Mouse (Mus musculus) CH12.LX (cell line): Measurements from ENCODE around the gene Fam178b. TPM values are rescaled to one million over a fixed set of nuclear protein-coding genes. Genes with fewer than 3 reads are reported as not detected.
"Not testable (repeated sequence)": the region's sequence is repeated elsewhere in the genome, so short reads cannot be mapped to it uniquely, and the experiment has no call there.

Experiments
- DNase-seq: peaks from one replicate; pipeline ENCODE4 v3.0.0-alpha.2; 2013; ENCODE audit errors: extremely low read depth
- H3K27ac ChIP-seq: 2 replicates; pipeline ENCODE4 v1.5.1; 2012; ENCODE audit warnings: low read depth, mild to moderate bottlenecking, control low read depth, moderate library complexity; ENCODE audit not compliant: insufficient read depth
- H3K27me3 ChIP-seq: replicated peaks from 2 replicates; pipeline ENCODE3; 2012; ENCODE audit warnings: inconsistent platforms
- H3K36me3 ChIP-seq, 2 experiments: replicated peaks in 1 of 2; 2 replicates each; pipeline versions ENCODE3 to v1.6.1; 2012; ENCODE audit warnings: inconsistent platforms in 1 of 2, low read length in 1 of 2, mild to moderate bottlenecking in 1 of 2, mixed read lengths in 1 of 2, moderate library complexity in 1 of 2; ENCODE audit not compliant: control insufficient read depth in 1 of 2, insufficient read depth in 1 of 2
- H3K4me1 ChIP-seq, 2 experiments: 2 replicates each; pipeline ENCODE4 v1.6.1; 2012; ENCODE audit warnings: inconsistent platforms in 1 of 2, moderate library complexity in 1 of 2; ENCODE audit not compliant: insufficient read depth in 2 of 2, control insufficient read depth in 1 of 2
- H3K4me2 ChIP-seq: 2 replicates; pipeline ENCODE4 v1.6.1; 2012; ENCODE audit warnings: low read depth, mild to moderate bottlenecking, control low read depth; ENCODE audit not compliant: poor library complexity, insufficient read depth, severe bottlenecking
- H3K4me3 ChIP-seq, 3 experiments: fragments of 150-350 bp in 1 of 3; sonication (generic) in 1 of 3; replicated peaks in 1 of 3; 2 replicates each; pipeline versions ENCODE3 to v1.5.1; 2011 to 2012; ENCODE audit warnings: low read depth in 2 of 3, low read length in 2 of 3, mild to moderate bottlenecking in 2 of 3, moderate library complexity in 2 of 3, control low read depth in 1 of 3, improper control_type of control experiment in 1 of 3, inconsistent platforms in 1 of 3, mixed read lengths in 1 of 3; ENCODE audit not compliant: poor library complexity in 1 of 3
- H3K79me2 ChIP-seq: replicated peaks from 2 replicates; pipeline ENCODE4 v1.6.1; 2012; ENCODE audit warnings: mild to moderate bottlenecking, moderate library complexity; ENCODE audit not compliant: control insufficient read depth, poor library complexity, insufficient read depth, severe bottlenecking; ENCODE audit errors: extremely low read depth
- H3K9ac ChIP-seq: 2 replicates; pipeline ENCODE4 v1.6.1; 2012; ENCODE audit warnings: low read depth, mild to moderate bottlenecking, control low read depth, moderate library complexity; ENCODE audit not compliant: insufficient read depth
- H3K9me3 ChIP-seq: replicated peaks from 2 replicates; pipeline ENCODE3; 2012; ENCODE audit warnings: low read length, inconsistent platforms, mixed read lengths
- BHLHE40 ChIP-seq: IDR thresholded peaks from 2 replicates; pipeline ENCODE4 v1.6.1; 2011; ENCODE audit warnings: mild to moderate bottlenecking, low read depth, low read length, improper control_type of control experiment
- CHD2 ChIP-seq: IDR thresholded peaks from 2 replicates; pipeline ENCODE4 v1.6.1; 2011; ENCODE audit warnings: low read length, improper control_type of control experiment
- CTCF ChIP-seq, 2 experiments: IDR thresholded peaks in 1 of 2; conservative IDR thresholded peaks in 1 of 2; 2 replicates each; pipeline ENCODE4 v1.5.1; 2011 to 2012; ENCODE audit warnings: low read depth in 2 of 2, low read length in 2 of 2, improper control_type of control experiment in 1 of 2, inconsistent platforms in 1 of 2, mild to moderate bottlenecking in 1 of 2, moderate library complexity in 1 of 2
- E2F4 ChIP-seq: IDR thresholded peaks from 2 replicates; pipeline ENCODE4 v1.6.1; 2011; ENCODE audit warnings: low read depth, low read length, improper control_type of control experiment; ENCODE audit not compliant: insufficient replicate concordance
- ELF1 ChIP-seq: IDR thresholded peaks from 2 replicates; pipeline ENCODE4 v1.6.1; 2014; ENCODE audit warnings: low read depth, mild to moderate bottlenecking, inconsistent platforms, low read length, improper control_type of control experiment
- EP300 ChIP-seq: IDR thresholded peaks from 2 replicates; pipeline ENCODE4 v1.6.1; 2011; ENCODE audit warnings: low read length, improper control_type of control experiment
- ETS1 ChIP-seq: conservative IDR thresholded peaks from 2 replicates; pipeline ENCODE4 v1.6.1; 2012; ENCODE audit warnings: low read depth, mild to moderate bottlenecking, inconsistent platforms, low read length, improper control_type of control experiment, moderate library complexity
- GABPA ChIP-seq: IDR thresholded peaks from 2 replicates; pipeline ENCODE4 v1.6.1; 2012; ENCODE audit warnings: low read depth, low read length, improper control_type of control experiment, inconsistent platforms; ENCODE audit not compliant: insufficient replicate concordance
- HCFC1 ChIP-seq: IDR thresholded peaks from 2 replicates; pipeline ENCODE4 v1.6.1; 2012; ENCODE audit warnings: low read depth, mild to moderate bottlenecking, inconsistent platforms, low read length, improper control_type of control experiment
- IRF4 ChIP-seq: IDR thresholded peaks from 2 replicates; pipeline ENCODE4 v1.6.1; 2014; ENCODE audit warnings: low read depth, mild to moderate bottlenecking, inconsistent platforms, low read length, improper control_type of control experiment
- JUN ChIP-seq: IDR thresholded peaks from 2 replicates; pipeline ENCODE4 v1.6.1; 2011; ENCODE audit warnings: low read depth, mild to moderate bottlenecking, low read length, improper control_type of control experiment, moderate library complexity; ENCODE audit not compliant: insufficient read depth
- MAX ChIP-seq: IDR thresholded peaks from 2 replicates; pipeline ENCODE4 v1.6.1; 2011; ENCODE audit warnings: low read length, improper control_type of control experiment
- MEF2A ChIP-seq: IDR thresholded peaks from 2 replicates; pipeline ENCODE4 v1.6.1; 2014; ENCODE audit warnings: low read depth, mild to moderate bottlenecking, inconsistent platforms, low read length, improper control_type of control experiment, borderline replicate concordance
- NELFE ChIP-seq: IDR thresholded peaks from 2 replicates; pipeline ENCODE4 v1.6.1; 2011; ENCODE audit warnings: low read depth, low read length, improper control_type of control experiment
- NRF1 ChIP-seq: IDR thresholded peaks from 2 replicates; pipeline ENCODE4 v1.6.1; 2014; ENCODE audit warnings: low read depth, mild to moderate bottlenecking, inconsistent platforms, low read length, improper control_type of control experiment, moderate library complexity
- POLR2AphosphoS2 ChIP-seq: IDR thresholded peaks from 2 replicates; pipeline ENCODE4 v1.6.1; 2011; ENCODE audit warnings: low read depth, low read length, improper control_type of control experiment
- RAD21 ChIP-seq: IDR thresholded peaks from 2 replicates; pipeline ENCODE4 v1.6.1; 2011; ENCODE audit warnings: low read depth, mild to moderate bottlenecking, low read length, improper control_type of control experiment, moderate library complexity
- SMC3 ChIP-seq: IDR thresholded peaks from 2 replicates; pipeline ENCODE4 v1.6.1; 2011; ENCODE audit warnings: low read depth, low read length, improper control_type of control experiment
- TBP ChIP-seq: conservative IDR thresholded peaks from 2 replicates; pipeline ENCODE4 v1.6.1; 2011; ENCODE audit warnings: low read depth, low read length, improper control_type of control experiment
- UBTF ChIP-seq: IDR thresholded peaks from 2 replicates; pipeline ENCODE4 v1.6.1; 2012; ENCODE audit warnings: low read depth, mild to moderate bottlenecking, inconsistent platforms, low read length, improper control_type of control experiment, moderate library complexity
- USF1 ChIP-seq: IDR thresholded peaks from 2 replicates; pipeline ENCODE4 v1.6.1; 2014; ENCODE audit warnings: low read depth, mild to moderate bottlenecking, inconsistent platforms, low read length, improper control_type of control experiment
- ZKSCAN1 ChIP-seq: IDR thresholded peaks from 2 replicates; pipeline ENCODE4 v1.6.1; 2012; ENCODE audit warnings: low read depth, inconsistent platforms, low read length, improper control_type of control experiment, borderline replicate concordance
- ZMIZ1 ChIP-seq: IDR thresholded peaks from 2 replicates; pipeline ENCODE4 v1.6.1; 2012; ENCODE audit warnings: low read depth, mild to moderate bottlenecking, inconsistent platforms, low read length, improper control_type of control experiment
- dilution Hi-C: fragments of 300-500 bp; cut with MboI; formaldehyde crosslinking; loops from 2 replicates; pipeline ENCODE4 v1.14.3; 2020; ENCODE audit warnings: low sequenced_read_pairs; ENCODE audit not compliant: extremely low pct_unique_long_range_greater_than_20kb, extremely low pct_ligation_motif_present
- in situ Hi-C: fragments of 300-500 bp; cut with MboI; formaldehyde crosslinking; loops from 3 replicates; pipeline ENCODE4 v1.14.3; 2019; ENCODE audit warnings: low sequenced_read_pairs, low pct_ligation_motif_present, low pct_unique_long_range_greater_than_20kb, mixed read lengths
- polyA plus RNA-seq: library from polyadenylated mRNA; unstranded; fragments of >175 nt; gene quantifications from 2 replicates; pipeline ENCODE4 v1.2.1, GENCODE M21; 2012; ENCODE audit warnings: low read depth; ENCODE audit not compliant: insufficient read length
- total RNA-seq, 2 experiments: library from RNA; depleted of rRNA; stranded (reverse); fragments of 300-350 nt in 1 of 2; fragments of >200 nt in 1 of 2; gene quantifications; 2 replicates each; pipeline ENCODE4 v1.2.3; 2012 to 2014

Fam178b gene
- total and polyA plus RNA-seq, 3 experiments, result 0.50 TPM; not detected in 2

DNA sequence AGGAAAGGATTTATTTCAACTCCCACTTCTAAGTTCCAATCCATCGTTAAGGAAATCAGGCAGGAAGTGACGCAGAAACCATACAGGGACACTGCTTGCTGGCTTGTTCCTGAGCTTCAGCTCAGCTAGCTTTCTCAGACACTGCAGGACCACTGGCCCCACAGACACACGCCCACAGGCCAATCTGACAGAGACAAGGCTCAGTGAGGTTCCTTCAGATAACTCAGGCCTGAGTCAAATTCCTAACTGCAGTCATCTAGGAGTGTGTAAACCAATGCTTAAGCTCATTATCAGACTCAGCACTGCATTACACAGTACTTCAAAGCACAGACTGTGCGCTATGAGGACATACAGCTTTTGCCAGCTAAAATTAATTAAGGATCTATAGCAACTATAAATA lies 12.7 kb downstream of the Fam178b start:
- no peak overlapping the region for H3K27ac ChIP-seq
- in situ Hi-C loops (no loop called here), dilution Hi-C loops (no loop called here)
- no peak for DNase-seq
- no peak overlapping the region for H3K4me3 ChIP-seq
- H3K9ac ChIP-seq, result no peak overlapping the region
- no peaks in the 10 kb centered on the region for H3K9me3 ChIP-seq
- H3K79me2 ChIP-seq, result no peaks in the 10 kb centered on the region
- H3K27me3 ChIP-seq, result no peaks in the 10 kb centered on the region
- TF ChIP-seq MAX, result no peak
- TF ChIP-seq NELFE, result no peak
- TF ChIP-seq TBP, result no peak
- TF ChIP-seq IRF4, result no peak
- TF ChIP-seq ETS1, result no peak
- TF ChIP-seq SMC3, result no peak
- TF ChIP-seq ELF1, result no peak
- no peak for TF ChIP-seq EP300
- no peak for TF ChIP-seq USF1
- no peak for TF ChIP-seq MEF2A
- TF ChIP-seq BHLHE40, result no peak
- TF ChIP-seq RAD21, result no peak
- TF ChIP-seq UBTF, result no peak
- no peak for TF ChIP-seq HCFC1
- H3K4me2 ChIP-seq, result no peak overlapping the region
- peaks cover 10 to 14% of the 10 kb centered on the region in 2 experiments for H3K4me1 ChIP-seq
- H3K36me3 ChIP-seq, result no peaks in the 10 kb centered on the region

DNA sequence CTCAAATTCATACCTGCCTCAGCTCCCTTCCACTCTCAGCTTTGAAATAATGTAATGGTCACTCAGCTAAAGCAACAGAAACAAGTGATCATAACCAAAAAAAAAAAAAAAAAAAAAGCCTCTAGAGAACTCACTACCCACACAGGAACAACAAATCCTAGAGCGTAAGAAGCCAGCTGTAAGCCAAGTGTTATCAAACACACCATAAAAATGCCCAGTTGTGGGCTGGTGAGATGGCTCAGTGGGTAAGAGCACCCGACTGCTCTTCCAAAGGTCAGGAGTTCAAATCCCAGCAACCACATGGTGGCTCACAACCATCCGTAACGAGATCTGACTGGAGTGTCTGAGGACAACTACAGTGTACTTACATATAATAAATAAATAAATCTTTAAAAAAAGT lies 15.0 kb downstream of the Fam178b start:
- dilution Hi-C loops, DNase-seq: not testable (repeated sequence)

DNA sequence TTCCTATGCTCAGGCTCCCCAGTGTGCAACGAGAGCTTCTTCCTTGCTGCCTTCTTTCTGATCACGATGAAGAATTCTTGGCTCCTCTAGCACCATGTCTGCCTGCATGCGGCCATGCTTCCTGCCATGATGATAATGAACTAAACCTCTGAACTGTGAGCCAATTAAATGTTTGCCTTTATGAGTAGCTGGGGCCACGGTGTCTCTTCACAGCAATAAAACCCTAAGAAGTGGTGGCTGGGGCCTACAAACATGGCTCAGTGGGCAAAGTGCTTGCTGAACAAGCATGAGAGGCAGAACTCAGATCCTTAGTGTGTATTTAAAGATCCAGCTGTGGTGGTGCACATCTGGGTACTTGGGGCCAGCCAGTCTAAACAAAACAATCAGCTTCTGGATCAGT lies 17.0 kb downstream of the Fam178b start:
- Histone ChIP-seq H3K27ac (no peak overlapping the region), H3K9me3 (no peaks in the 10 kb centered on the region), H3K36me3 (no peaks in the 10 kb centered on the region), H3K79me2 (no peaks in the 10 kb centered on the region)
- dilution Hi-C loops, result no loop called here
- no peak for DNase-seq
- in situ Hi-C loops, result no loop called here
- TF ChIP-seq BHLHE40, result no peak
- TF ChIP-seq TBP, result no peak
- no peak for TF ChIP-seq JUN
- TF ChIP-seq CTCF (conservative IDR thresholded peaks at IDR 0.05 in 1 of 2, IDR thresholded peaks at IDR 0.05 in 1 of 2; ENCODE audit: low read depth in 2 of 2, low read length in 2 of 2), result no peak
- no peak for TF ChIP-seq NRF1
- TF ChIP-seq ZKSCAN1, result no peak
- TF ChIP-seq CHD2, result no peak
- no peak for TF ChIP-seq UBTF
- no peak for TF ChIP-seq E2F4
- no peak for TF ChIP-seq MEF2A
- TF ChIP-seq ZMIZ1, result no peak
- TF ChIP-seq GABPA, result no peak
- TF ChIP-seq POLR2AphosphoS2, result no peak
- no peak for TF ChIP-seq USF1
- TF ChIP-seq, all 38 proteins: peak for 0
- H3K4me2 ChIP-seq, result no peak overlapping the region
- H3K27me3 ChIP-seq, result no peaks in the 10 kb centered on the region
- H3K9ac ChIP-seq, result no peak overlapping the region
- no peak overlapping the region for H3K4me3 ChIP-seq
- peaks cover 11 to 19% of the 10 kb centered on the region in 2 experiments for H3K4me1 ChIP-seq

More for the DNA sequence above, 15.0 kb downstream of the Fam178b start:
- H3K27me3 ChIP-seq, H3K27ac ChIP-seq, H3K9ac ChIP-seq, H3K4me3 ChIP-seq, H3K79me2 ChIP-seq, H3K36me3 ChIP-seq, H3K4me2 ChIP-seq, H3K9me3 ChIP-seq, in situ Hi-C loops: not testable (repeated sequence)
- peaks cover 11 to 19% of the 10 kb centered on the region in 2 experiments for H3K4me1 ChIP-seq
